Mouse (Mus musculus): ENCODE results near the gene Tm4sf4. TPM values are rescaled to one million over a fixed set of nuclear protein-coding genes. Genes with fewer than 3 reads are reported as not detected.

Gene Tm4sf4
- polyA plus RNA-seq, 1 experiment = 0.07 TPM

GRCm38 (mm10) chr3:57469325-57469724, 44.2 kb downstream of the Tm4sf4 start:
- TF ChIP-seq CTCF (IDR thresholded peaks at IDR 0.05; ENCODE audit: insufficient read depth, low read length) (no peak), POLR2A (IDR thresholded peaks at IDR 0.05; ENCODE audit: borderline replicate concordance, extremely low read depth, low read depth, low read length) (no peak)
- DNase-seq = no peak
- WGBS = 71% methylated on average over 3 of the region's 3 CpGs
- Histone ChIP-seq H3K4me1 (ENCODE audit: control insufficient read depth, insufficient read depth, low read length) (peaks cover 24% of the 10 kb centered on the region), H3K4me3 (replicated peaks; ENCODE audit: extremely low read depth, low read depth, low read length) (no peak overlapping the region)

GRCm38 (mm10) chr3:57470326-57470725, 45.2 kb downstream of the Tm4sf4 start:
- 7% methylated on average over 5 of the region's 5 CpGs for WGBS
- TF ChIP-seq POLR2A (IDR thresholded peaks at IDR 0.05; ENCODE audit: borderline replicate concordance, extremely low read depth, low read depth, low read length) (no peak), CTCF (IDR thresholded peaks at IDR 0.05; ENCODE audit: insufficient read depth, low read length) (peak; percentile 65)
- Histone ChIP-seq H3K4me1 (ENCODE audit: control insufficient read depth, insufficient read depth, low read length) (peaks cover 24% of the 10 kb centered on the region), H3K4me3 (replicated peaks; ENCODE audit: extremely low read depth, low read depth, low read length) (no peak overlapping the region)
- peak; percentile 55 for DNase-seq

GRCm38 (mm10) chr3:57470981-57471601, 46.0 kb downstream of the Tm4sf4 start:
- Histone ChIP-seq H3K4me1 (ENCODE audit: control insufficient read depth, insufficient read depth, low read length) (peaks cover 24% of the 10 kb centered on the region), H3K4me3 (replicated peaks; ENCODE audit: extremely low read depth, low read depth, low read length) (no peak overlapping the region)
- TF ChIP-seq CTCF (IDR thresholded peaks at IDR 0.05; ENCODE audit: insufficient read depth, low read length) (no peak), POLR2A (IDR thresholded peaks at IDR 0.05; ENCODE audit: borderline replicate concordance, extremely low read depth, low read depth, low read length) (no peak)
- DNase-seq = peak; percentile 41
- 10% methylated on average over 15 of the region's 15 CpGs for WGBS

GRCm38 (mm10) chr3:57472407-57472806, 47.3 kb downstream of the Tm4sf4 start:
- DNase-seq = no peak
- no peak overlapping the region for H3K4me3 ChIP-seq (replicated peaks; ENCODE audit: extremely low read depth, low read depth, low read length)

GRCm38 (mm10) chr3:57474421-57474820, 49.3 kb downstream of the Tm4sf4 start:
- H3K4me1 ChIP-seq (ENCODE audit: control insufficient read depth, insufficient read depth, low read length) = peaks cover 24% of the 10 kb centered on the region
- TF ChIP-seq POLR2A (IDR thresholded peaks at IDR 0.05; ENCODE audit: borderline replicate concordance, extremely low read depth, low read depth, low read length) (no peak), CTCF (IDR thresholded peaks at IDR 0.05; ENCODE audit: insufficient read depth, low read length) (no peak)
- no peak overlapping the region for H3K4me3 ChIP-seq (replicated peaks; ENCODE audit: extremely low read depth, low read depth, low read length)
- no peak for DNase-seq
- WGBS = 88% methylated on average over 8 of the region's 8 CpGs

More at GRCm38 (mm10) chr3:57472407-57472806, 47.3 kb downstream of the Tm4sf4 start:
- peaks cover 24% of the 10 kb centered on the region for H3K4me1 ChIP-seq (ENCODE audit: control insufficient read depth, insufficient read depth, low read length)
- TF ChIP-seq POLR2A (IDR thresholded peaks at IDR 0.05; ENCODE audit: borderline replicate concordance, extremely low read depth, low read depth, low read length) (no peak), CTCF (IDR thresholded peaks at IDR 0.05; ENCODE audit: insufficient read depth, low read length) (no peak)
- WGBS = 57% methylated on average over 4 of the region's 4 CpGs

GRCm38 (mm10) chr3:57480640-57481039, 55.5 kb downstream of the Tm4sf4 start:
- TF ChIP-seq CTCF (IDR thresholded peaks at IDR 0.05; ENCODE audit: insufficient read depth, low read length) = no peak
- no peak for TF ChIP-seq POLR2A (IDR thresholded peaks at IDR 0.05; ENCODE audit: borderline replicate concordance, extremely low read depth, low read depth, low read length)
- H3K4me1 ChIP-seq (ENCODE audit: control insufficient read depth, insufficient read depth, low read length) = peaks cover 15% of the 10 kb centered on the region
- no peak overlapping the region for H3K4me3 ChIP-seq (replicated peaks; ENCODE audit: extremely low read depth, low read depth, low read length)
- WGBS = 60% methylated on average over 4 of the region's 4 CpGs
- DNase-seq = no peak

- WGBS = 23% methylated on average over 5 of the region's 5 CpGs
- H3K4me1 ChIP-seq (ENCODE audit: control insufficient read depth, insufficient read depth, low read length) = peaks cover 15% of the 10 kb centered on the region
- no peak for DNase-seq
These were observed 56.9 kb downstream of the Tm4sf4 start for GRCm38 (mm10) chr3:57481981-57482380.

GRCm38 (mm10) chr3:57486068-57486467, 61.0 kb downstream of the Tm4sf4 start:
- no peak for DNase-seq
- Histone ChIP-seq H3K4me3 (replicated peaks; ENCODE audit: extremely low read depth, low read depth, low read length) (no peak overlapping the region), H3K4me1 (ENCODE audit: control insufficient read depth, insufficient read depth, low read length) (peaks cover 18% of the 10 kb centered on the region)
- 69% methylated on average over 4 of the region's 4 CpGs for WGBS
- no peak for TF ChIP-seq POLR2A (IDR thresholded peaks at IDR 0.05; ENCODE audit: borderline replicate concordance, extremely low read depth, low read depth, low read length)
- no peak for TF ChIP-seq CTCF (IDR thresholded peaks at IDR 0.05; ENCODE audit: insufficient read depth, low read length)

More at GRCm38 (mm10) chr3:57481981-57482380, 56.9 kb downstream of the Tm4sf4 start:
- no peak for TF ChIP-seq POLR2A (IDR thresholded peaks at IDR 0.05; ENCODE audit: borderline replicate concordance, extremely low read depth, low read depth, low read length)
- no peak for TF ChIP-seq CTCF (IDR thresholded peaks at IDR 0.05; ENCODE audit: insufficient read depth, low read length)
- H3K4me3 ChIP-seq (replicated peaks; ENCODE audit: extremely low read depth, low read depth, low read length) = no peak overlapping the region

- no peak for TF ChIP-seq POLR2A (IDR thresholded peaks at IDR 0.05; ENCODE audit: borderline replicate concordance, extremely low read depth, low read depth, low read length)
- no peak for TF ChIP-seq CTCF (IDR thresholded peaks at IDR 0.05; ENCODE audit: insufficient read depth, low read length)
- Histone ChIP-seq H3K4me3 (replicated peaks; ENCODE audit: extremely low read depth, low read depth, low read length) (no peak overlapping the region), H3K4me1 (ENCODE audit: control insufficient read depth, insufficient read depth, low read length) (peaks cover 8% of the 10 kb centered on the region)
- DNase-seq = no peak
- WGBS = 17% methylated on average over 8 of the region's 8 CpGs
These were observed 62.5 kb downstream of the Tm4sf4 start for GRCm38 (mm10) chr3:57487455-57488153.

Other genes with a start within 250 kb of the Tm4sf4 start
- gene Tm4sf1, start 123.3 kb upstream of the Tm4sf4 start, polyA plus RNA-seq (2012; rRNA removed) = 204 and 323 TPM in 2 replicates
- 55.7 and 58.7 TPM in 2 replicates for gene Wwtr1, start 150.6 kb downstream of the Tm4sf4 start, polyA plus RNA-seq (2012; rRNA removed)
- 19.5 and 23.1 TPM in 2 replicates for gene Commd2, start 226.4 kb downstream of the Tm4sf4 start, polyA plus RNA-seq (2012; rRNA removed)

Measured in lung, adult 2 months (tissue).